Mouse (Mus musculus) 416B (cell line): ENCODE data around the gene Rps16.
A peak's percentile ranks its signal among the peaks of the same experiment; 100 is the strongest.

ENCODE experiments used
- DNase-seq: peaks from one replicate; pipeline ENCODE4 v3.0.0; 2011; ENCODE audit warnings: low read depth

The Rps16 gene

DNA sequence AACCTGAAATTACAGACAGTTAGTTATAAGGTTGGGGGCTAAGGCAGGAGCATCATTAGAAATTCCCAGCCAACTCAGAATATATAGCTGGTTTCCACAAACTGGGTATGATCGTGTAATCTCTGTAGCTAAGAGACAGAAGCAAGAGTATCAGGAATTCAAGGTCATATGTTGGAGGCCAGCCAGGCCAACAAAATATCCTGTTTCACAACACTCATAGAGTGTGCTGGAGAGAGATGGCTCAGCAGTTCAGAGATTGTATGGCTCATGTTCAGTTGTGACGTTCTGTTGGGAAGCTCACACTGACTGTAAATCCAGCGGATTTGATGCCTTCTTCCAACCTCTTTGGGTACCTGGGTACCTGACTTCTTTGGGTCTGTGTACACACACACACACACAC lies 2.7 kb upstream of the Rps16 start:
- peak; percentile 92 for DNase-seq

GRCm38 (mm10) chr7:28348601-28349000 lies 1.9 kb upstream of the Rps16 start:
- DNase-seq = peak; percentile 62

- DNase-seq = peak; percentile 46
Measured at GRCm38 (mm10) chr7:28351676-28352191, 1.3 kb downstream of the Rps16 start.

- DNase-seq = no peak
Measured at GRCm38 (mm10) chr7:28353267-28353666, 2.8 kb downstream of the Rps16 start.

DNA sequence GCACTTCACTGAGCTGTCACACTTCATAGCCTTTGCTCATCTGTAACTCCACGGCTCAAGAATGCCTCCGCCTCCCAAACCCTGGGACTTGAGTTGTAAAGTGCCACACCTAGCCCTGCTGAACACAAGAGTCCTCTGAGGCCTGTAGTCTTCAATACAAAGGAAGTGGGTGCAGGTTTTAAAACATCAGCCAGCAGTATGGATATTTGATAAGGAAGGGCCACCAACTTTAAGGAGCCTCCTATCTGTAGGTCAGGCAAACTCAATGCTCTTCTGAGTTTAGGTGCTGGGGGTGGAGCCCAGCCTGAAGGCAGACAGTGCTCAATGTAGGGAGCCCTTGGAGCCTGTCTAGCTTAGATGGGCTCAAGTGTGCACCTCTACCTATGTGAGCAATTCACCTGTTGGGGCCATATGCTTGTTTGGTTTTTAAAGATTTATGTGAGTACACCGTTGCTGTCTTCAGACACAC lies 3.7 kb downstream of the Rps16 start:
- no peak for DNase-seq

- DNase-seq = no peak
Measured at GRCm38 (mm10) chr7:28354596-28354995, 4.1 kb downstream of the Rps16 start.

GRCm38 (mm10) chr7:28355221-28355620 lies 4.8 kb downstream of the Rps16 start:
- DNase-seq = no peak

GRCm38 (mm10) chr7:28356981-28357380 lies 6.5 kb downstream of the Rps16 start:
- no peak for DNase-seq

GRCm38 (mm10) chr7:28357984-28358383 lies 7.5 kb downstream of the Rps16 start:
- DNase-seq = peak; percentile 74

DNA sequence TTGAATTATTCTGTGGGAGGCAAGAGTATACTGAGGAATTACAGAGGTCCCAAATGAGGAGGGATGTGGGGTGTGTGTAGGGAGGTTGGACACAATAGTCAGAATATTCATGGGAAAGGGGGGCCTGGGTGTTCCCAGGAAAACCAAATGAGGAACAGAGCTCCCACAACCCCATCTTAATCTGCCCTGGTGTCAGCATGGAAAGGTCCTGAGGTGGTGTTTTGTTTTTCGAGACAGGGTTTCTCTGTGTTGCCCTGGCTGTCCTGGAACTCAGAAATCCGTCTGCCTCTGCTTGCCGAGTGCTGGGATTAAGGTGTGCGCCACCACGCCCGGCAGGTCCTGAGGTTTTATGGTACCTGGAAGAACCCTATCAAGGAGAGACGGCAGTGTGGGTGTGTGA lies 8.0 kb downstream of the Rps16 start:
- no peak for DNase-seq

DNA sequence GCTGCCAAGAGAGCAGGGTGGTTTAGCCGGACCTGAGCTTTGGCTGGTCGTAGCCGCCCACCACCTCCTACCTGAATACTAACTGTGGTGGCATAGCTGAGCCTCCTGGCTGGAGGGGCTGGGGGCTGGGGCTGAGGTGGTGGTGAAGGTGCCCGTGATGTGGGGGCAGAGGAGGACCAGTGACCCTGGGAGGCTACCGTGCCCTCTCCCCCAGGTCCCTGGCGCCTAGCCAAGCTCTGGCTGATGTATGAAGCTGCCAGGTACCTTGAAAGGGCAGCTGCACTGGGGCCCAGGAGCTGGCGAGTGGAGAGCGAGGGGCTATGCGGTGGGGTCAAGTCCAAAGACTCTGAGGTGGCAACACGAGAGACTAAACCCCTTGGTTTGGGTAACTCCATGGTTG lies 9.4 kb downstream of the Rps16 start:
- no peak for DNase-seq

DNA sequence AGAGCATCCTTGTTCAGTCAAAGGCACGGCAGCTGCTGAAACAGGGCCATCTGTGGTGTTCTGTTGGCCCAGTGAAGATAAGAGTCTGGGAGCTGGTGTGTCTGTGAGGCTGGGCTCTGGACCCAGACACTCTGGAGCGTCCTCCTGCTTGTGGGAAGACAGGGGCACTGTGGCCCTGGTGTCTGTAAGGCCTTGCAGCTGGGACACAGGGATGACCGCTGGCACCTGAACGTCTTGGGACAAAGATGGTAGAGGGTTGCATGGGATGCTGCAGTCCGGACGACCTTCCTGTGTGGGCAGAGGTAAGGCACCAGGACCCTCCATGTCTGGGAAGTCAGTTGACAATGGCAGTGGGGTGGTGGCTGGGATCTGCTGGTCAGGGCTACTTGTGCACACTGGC lies 9.8 kb downstream of the Rps16 start:
- DNase-seq = no peak

GRCm38 (mm10) chr7:28361647-28362341 lies 11.3 kb downstream of the Rps16 start:
- DNase-seq = no peak

- no peak for DNase-seq
Measured at GRCm38 (mm10) chr7:28362441-28363060, 12.1 kb downstream of the Rps16 start.

DNA sequence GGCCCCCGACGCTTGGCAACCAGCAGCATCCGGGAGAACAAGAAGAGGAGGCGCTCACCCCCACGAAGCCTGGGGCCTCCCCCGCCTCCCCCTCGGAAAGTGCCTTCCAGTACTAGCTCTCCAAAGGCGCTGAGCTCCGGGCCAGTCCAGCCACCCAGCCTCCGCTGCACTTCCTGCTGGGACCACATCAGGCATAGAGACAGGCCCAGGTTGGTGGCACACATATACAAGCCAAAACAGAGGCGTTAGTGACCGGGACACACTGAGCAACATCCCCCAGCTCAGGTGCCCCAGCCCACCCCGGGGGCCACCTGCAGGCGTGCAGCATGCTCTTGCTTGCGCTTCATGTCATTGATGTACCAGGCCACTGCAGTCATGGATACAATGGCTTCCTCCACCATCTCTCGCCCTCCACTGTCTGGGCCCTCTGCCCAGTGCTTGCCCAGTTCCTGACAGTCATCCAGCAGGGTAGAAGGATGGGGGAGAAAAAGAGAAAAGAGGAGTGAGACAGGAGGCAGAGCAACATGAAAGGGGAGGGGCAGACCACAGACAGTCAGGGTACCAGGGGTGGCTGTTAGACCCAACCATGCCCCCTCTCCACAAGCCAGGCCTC lies 17.3 kb downstream of the Rps16 start:
- DNase-seq = no peak

DNA sequence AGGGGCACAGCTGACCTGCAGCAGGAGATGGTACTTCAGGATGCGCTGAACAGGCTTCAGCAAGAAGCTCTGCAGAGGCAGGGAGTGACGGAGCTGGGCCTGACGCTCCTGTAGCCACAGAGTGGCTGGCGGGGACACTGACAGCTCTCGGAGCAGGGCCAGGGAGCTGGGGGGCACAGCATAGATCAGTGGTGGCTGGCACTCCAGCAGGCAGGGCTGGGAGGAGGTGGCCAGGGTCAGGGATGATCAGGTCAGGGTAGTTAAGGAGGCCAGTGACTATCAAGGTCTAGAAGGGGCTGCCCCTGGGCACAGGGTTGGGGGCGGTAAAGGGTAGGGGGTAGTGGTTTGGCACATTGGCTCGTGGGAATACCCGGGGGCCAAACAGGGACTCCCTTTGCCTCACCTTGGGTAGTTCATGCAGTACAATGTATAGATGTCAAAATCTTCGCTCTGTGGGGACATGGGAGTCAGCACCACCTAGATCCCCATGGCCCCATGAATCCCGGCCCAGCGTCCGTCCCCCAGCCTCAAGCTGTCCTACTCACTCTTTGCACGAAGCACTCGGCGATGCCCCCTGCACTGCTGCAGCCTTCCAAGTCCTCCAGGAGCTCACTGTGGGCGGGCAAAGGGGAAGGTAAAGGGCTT lies 17.9 kb downstream of the Rps16 start:
- no peak for DNase-seq

DNA sequence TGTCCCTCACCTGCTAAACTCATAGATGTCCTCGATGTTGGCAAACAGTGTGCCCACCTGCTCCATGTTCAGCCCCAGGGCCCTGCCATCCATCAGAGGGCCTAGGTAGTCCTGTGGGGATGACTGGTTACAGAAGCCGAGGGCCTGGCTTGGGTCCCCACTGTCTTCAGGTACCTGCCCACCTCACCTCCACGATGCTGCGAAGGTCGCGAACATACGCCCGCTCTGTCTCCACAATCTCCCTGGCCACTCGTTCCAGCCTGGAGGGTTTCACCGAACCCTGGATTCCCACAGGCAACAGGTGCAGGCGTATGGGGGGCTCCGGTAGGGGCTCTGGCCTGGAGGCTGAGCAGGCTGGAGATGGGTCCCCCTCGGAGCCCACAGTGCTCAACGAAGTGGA lies 19.6 kb downstream of the Rps16 start:
- no peak for DNase-seq

- DNase-seq = no peak
Measured at GRCm38 (mm10) chr7:28370977-28371513, 20.6 kb downstream of the Rps16 start.

DNA sequence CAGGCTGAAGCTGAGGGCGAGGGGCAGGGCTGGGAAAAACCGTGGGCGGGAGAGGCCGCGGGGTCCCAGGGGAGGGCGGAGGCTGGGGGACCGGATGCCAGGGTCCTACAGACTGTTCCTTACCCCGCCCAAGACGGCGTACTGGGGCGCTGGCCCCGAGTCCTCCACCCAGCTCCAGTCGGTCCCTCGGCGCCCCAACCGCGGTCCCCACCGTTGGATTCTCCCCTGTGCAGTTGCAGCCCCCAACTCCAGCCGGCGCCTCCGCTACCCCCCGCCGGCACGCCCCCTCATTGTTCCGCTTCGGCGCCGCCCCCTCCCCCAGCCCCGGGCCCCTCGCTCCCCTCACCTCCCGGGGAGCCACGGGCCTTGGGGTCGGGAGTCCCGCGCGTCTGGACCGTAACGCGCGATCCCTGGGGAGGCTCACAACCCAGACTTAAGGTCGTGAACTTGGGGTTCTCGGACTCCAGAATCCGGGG lies 21.1 kb downstream of the Rps16 start:
- DNase-seq = no peak

- DNase-seq = peak; percentile 100
Measured at GRCm38 (mm10) chr7:28372251-28373108, 22.0 kb downstream of the Rps16 start, which contains the start of gene Plekhg2. Gene Plekhg2 (minus strand): TSS chr7:28372599.

DNA sequence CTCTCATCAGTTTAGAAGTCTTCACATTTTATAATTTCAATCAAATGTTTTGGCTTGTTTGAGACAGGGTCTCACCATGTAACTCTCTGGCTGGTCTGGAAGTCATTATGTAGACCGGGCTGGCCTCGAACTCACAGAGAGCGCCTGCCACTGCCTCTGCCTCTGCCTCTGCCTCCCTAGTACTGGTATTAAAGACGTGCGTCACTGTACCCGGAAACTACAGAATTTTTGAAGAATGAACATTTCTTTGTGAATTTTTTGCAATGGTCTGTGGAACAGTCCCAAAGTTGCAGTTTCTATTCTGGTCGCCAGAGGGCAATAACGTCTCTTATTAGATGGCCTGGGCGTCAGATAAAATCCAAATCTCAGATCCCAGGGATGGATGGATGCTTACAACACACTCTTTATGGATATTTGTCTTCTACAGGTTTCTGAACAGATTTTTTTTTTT lies 22.7 kb downstream of the Rps16 start:
- DNase-seq = peak; percentile 93
